Mouse (Mus musculus) bone marrow, adult 2 months (tissue): ENCODE data around the gene Pdcd10.

ENCODE experiments used
- CTCF ChIP-seq: fragments of 200-500 bp; IDR thresholded peaks from 2 replicates; pipeline ENCODE4 v1.5.1; 2011; ENCODE audit warnings: low read length, control low read depth; ENCODE audit not compliant: control insufficient read depth, insufficient read depth
- POLR2A ChIP-seq: fragments of 200-500 bp; IDR thresholded peaks from 2 replicates; pipeline ENCODE4 v1.6.1; 2011; ENCODE audit warnings: low read depth, mild to moderate bottlenecking, control low read depth, low read length, borderline replicate concordance; ENCODE audit not compliant: control insufficient read depth

DNA sequence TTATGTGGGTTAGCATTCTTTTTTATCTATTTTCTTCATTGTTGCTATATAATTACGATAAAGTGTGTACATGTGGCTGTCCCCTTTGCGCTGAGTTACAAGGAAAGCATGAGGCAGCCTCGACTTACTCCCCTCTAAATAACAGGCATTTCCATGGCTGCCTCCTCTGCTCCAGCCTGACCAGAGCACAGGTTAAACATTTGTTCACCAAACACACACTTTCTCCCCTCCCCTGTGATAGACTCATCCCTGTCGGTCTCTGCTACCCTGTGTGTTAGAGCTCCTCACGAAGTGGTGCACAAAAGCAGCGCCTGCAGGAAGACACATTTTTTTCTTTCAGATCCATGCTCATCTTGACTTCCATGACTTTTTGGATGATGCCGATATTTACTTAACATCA, 82.0 kb downstream of the Pdcd10 start:
- no peak for TF ChIP-seq CTCF
- TF ChIP-seq POLR2A: no peak
